Mouse (Mus musculus): ENCODE results near the gene Fbln1. TPM values are rescaled to one million over a fixed set of nuclear protein-coding genes. Genes with fewer than 3 reads are reported as not detected.

Gene Fbln1
- polyA plus RNA-seq, 1 experiment = 12.4 TPM

GRCm38 (mm10) chr15:85267891-85268290 lies 62.1 kb downstream of the Fbln1 start:
- no peak overlapping the region for H3K27ac ChIP-seq (ENCODE audit: control insufficient read depth, insufficient read depth, low read depth, low read length)
- TF ChIP-seq CTCF (IDR thresholded peaks at IDR 0.05; ENCODE audit: control insufficient read depth, insufficient read depth, insufficient replicate concordance, low read depth, low read length) = no peak
- no peak for TF ChIP-seq POLR2A (IDR thresholded peaks at IDR 0.05; ENCODE audit: control insufficient read depth, low read depth, low read length)
- peaks cover 9% of the 10 kb centered on the region for H3K4me1 ChIP-seq (ENCODE audit: control insufficient read depth, insufficient read depth, low read length)
- H3K27me3 ChIP-seq (ENCODE audit: control insufficient read depth, insufficient read depth, low read length) = no peaks in the 10 kb centered on the region
- no peak overlapping the region for H3K4me3 ChIP-seq (ENCODE audit: control insufficient read depth, low read depth, low read length)
- no peaks in the 10 kb centered on the region for H3K36me3 ChIP-seq (ENCODE audit: control insufficient read depth, insufficient read depth, low read length)

GRCm38 (mm10) chr15:85272988-85273387 lies 67.2 kb downstream of the Fbln1 start:
- Histone ChIP-seq H3K36me3 (ENCODE audit: control insufficient read depth, insufficient read depth, low read length) (no peaks in the 10 kb centered on the region), H3K4me3 (ENCODE audit: control insufficient read depth, low read depth, low read length) (no peak overlapping the region), H3K27me3 (ENCODE audit: control insufficient read depth, insufficient read depth, low read length) (no peaks in the 10 kb centered on the region), H3K27ac (ENCODE audit: control insufficient read depth, insufficient read depth, low read depth, low read length) (no peak overlapping the region), H3K4me1 (ENCODE audit: control insufficient read depth, insufficient read depth, low read length) (peaks cover 4% of the 10 kb centered on the region)
- TF ChIP-seq CTCF (IDR thresholded peaks at IDR 0.05; ENCODE audit: control insufficient read depth, insufficient read depth, insufficient replicate concordance, low read depth, low read length) (no peak), POLR2A (IDR thresholded peaks at IDR 0.05; ENCODE audit: control insufficient read depth, low read depth, low read length) (no peak)

GRCm38 (mm10) chr15:85277221-85277620 lies 71.5 kb downstream of the Fbln1 start:
- Histone ChIP-seq H3K27ac (ENCODE audit: control insufficient read depth, insufficient read depth, low read depth, low read length) (no peak overlapping the region), H3K36me3 (ENCODE audit: control insufficient read depth, insufficient read depth, low read length) (no peaks in the 10 kb centered on the region)

GRCm38 (mm10) chr15:85278986-85279385 lies 73.2 kb downstream of the Fbln1 start:
- Histone ChIP-seq H3K36me3 (ENCODE audit: control insufficient read depth, insufficient read depth, low read length) (no peaks in the 10 kb centered on the region), H3K4me3 (ENCODE audit: control insufficient read depth, low read depth, low read length) (no peak overlapping the region), H3K27me3 (ENCODE audit: control insufficient read depth, insufficient read depth, low read length) (no peaks in the 10 kb centered on the region), H3K27ac (ENCODE audit: control insufficient read depth, insufficient read depth, low read depth, low read length) (no peak overlapping the region), H3K4me1 (ENCODE audit: control insufficient read depth, insufficient read depth, low read length) (no peaks in the 10 kb centered on the region)
- TF ChIP-seq POLR2A (IDR thresholded peaks at IDR 0.05; ENCODE audit: control insufficient read depth, low read depth, low read length) (no peak), CTCF (IDR thresholded peaks at IDR 0.05; ENCODE audit: control insufficient read depth, insufficient read depth, insufficient replicate concordance, low read depth, low read length) (no peak)

More at GRCm38 (mm10) chr15:85277221-85277620, 71.5 kb downstream of the Fbln1 start:
- Histone ChIP-seq H3K4me1 (ENCODE audit: control insufficient read depth, insufficient read depth, low read length) (no peaks in the 10 kb centered on the region), H3K27me3 (ENCODE audit: control insufficient read depth, insufficient read depth, low read length) (no peaks in the 10 kb centered on the region), H3K4me3 (ENCODE audit: control insufficient read depth, low read depth, low read length) (no peak overlapping the region)
- TF ChIP-seq CTCF (IDR thresholded peaks at IDR 0.05; ENCODE audit: control insufficient read depth, insufficient read depth, insufficient replicate concordance, low read depth, low read length) (no peak), POLR2A (IDR thresholded peaks at IDR 0.05; ENCODE audit: control insufficient read depth, low read depth, low read length) (no peak)

GRCm38 (mm10) chr15:85282021-85282420 lies 76.3 kb downstream of the Fbln1 start:
- H3K4me3 ChIP-seq (ENCODE audit: control insufficient read depth, low read depth, low read length) = no peak overlapping the region
- TF ChIP-seq CTCF (IDR thresholded peaks at IDR 0.05; ENCODE audit: control insufficient read depth, insufficient read depth, insufficient replicate concordance, low read depth, low read length) (no peak), POLR2A (IDR thresholded peaks at IDR 0.05; ENCODE audit: control insufficient read depth, low read depth, low read length) (no peak)
- no peaks in the 10 kb centered on the region for H3K27me3 ChIP-seq (ENCODE audit: control insufficient read depth, insufficient read depth, low read length)
- no peaks in the 10 kb centered on the region for H3K4me1 ChIP-seq (ENCODE audit: control insufficient read depth, insufficient read depth, low read length)
- H3K36me3 ChIP-seq (ENCODE audit: control insufficient read depth, insufficient read depth, low read length) = no peaks in the 10 kb centered on the region
- H3K27ac ChIP-seq (ENCODE audit: control insufficient read depth, insufficient read depth, low read depth, low read length) = no peak overlapping the region

- no peak overlapping the region for H3K4me3 ChIP-seq (ENCODE audit: control insufficient read depth, low read depth, low read length)
- H3K27ac ChIP-seq (ENCODE audit: control insufficient read depth, insufficient read depth, low read depth, low read length) = no peak overlapping the region
- H3K27me3 ChIP-seq (ENCODE audit: control insufficient read depth, insufficient read depth, low read length) = no peaks in the 10 kb centered on the region
- no peaks in the 10 kb centered on the region for H3K36me3 ChIP-seq (ENCODE audit: control insufficient read depth, insufficient read depth, low read length)
- H3K4me1 ChIP-seq (ENCODE audit: control insufficient read depth, insufficient read depth, low read length) = no peaks in the 10 kb centered on the region
- TF ChIP-seq CTCF (IDR thresholded peaks at IDR 0.05; ENCODE audit: control insufficient read depth, insufficient read depth, insufficient replicate concordance, low read depth, low read length) (no peak), POLR2A (IDR thresholded peaks at IDR 0.05; ENCODE audit: control insufficient read depth, low read depth, low read length) (no peak)
Measured at GRCm38 (mm10) chr15:85284651-85285050, 78.9 kb downstream of the Fbln1 start.

GRCm38 (mm10) chr15:85294632-85295031 lies 88.9 kb downstream of the Fbln1 start:
- Histone ChIP-seq H3K4me1 (ENCODE audit: control insufficient read depth, insufficient read depth, low read length) (no peaks in the 10 kb centered on the region), H3K4me3 (ENCODE audit: control insufficient read depth, low read depth, low read length) (no peak overlapping the region), H3K36me3 (ENCODE audit: control insufficient read depth, insufficient read depth, low read length) (no peaks in the 10 kb centered on the region), H3K27me3 (ENCODE audit: control insufficient read depth, insufficient read depth, low read length) (no peaks in the 10 kb centered on the region), H3K27ac (ENCODE audit: control insufficient read depth, insufficient read depth, low read depth, low read length) (no peak overlapping the region)
- TF ChIP-seq CTCF (IDR thresholded peaks at IDR 0.05; ENCODE audit: control insufficient read depth, insufficient read depth, insufficient replicate concordance, low read depth, low read length) (peak; percentile 24; the same call in 1 of the 2 replicates), POLR2A (IDR thresholded peaks at IDR 0.05; ENCODE audit: control insufficient read depth, low read depth, low read length) (no peak)

- Histone ChIP-seq H3K27ac (ENCODE audit: control insufficient read depth, insufficient read depth, low read depth, low read length) (no peak overlapping the region), H3K4me3 (ENCODE audit: control insufficient read depth, low read depth, low read length) (no peak overlapping the region), H3K36me3 (ENCODE audit: control insufficient read depth, insufficient read depth, low read length) (no peaks in the 10 kb centered on the region), H3K4me1 (ENCODE audit: control insufficient read depth, insufficient read depth, low read length) (no peaks in the 10 kb centered on the region), H3K27me3 (ENCODE audit: control insufficient read depth, insufficient read depth, low read length) (no peaks in the 10 kb centered on the region)
- TF ChIP-seq CTCF (IDR thresholded peaks at IDR 0.05; ENCODE audit: control insufficient read depth, insufficient read depth, insufficient replicate concordance, low read depth, low read length) (no peak), POLR2A (IDR thresholded peaks at IDR 0.05; ENCODE audit: control insufficient read depth, low read depth, low read length) (no peak)
Measured at GRCm38 (mm10) chr15:85295544-85295943, 89.8 kb downstream of the Fbln1 start.

Data from testis, adult 2 months (tissue).